Mouse (Mus musculus) CH12.LX (cell line): Measurements from ENCODE around the gene Mrtfb.

Source experiments
- CHD1 ChIP-seq: IDR thresholded peaks from 2 replicates; pipeline ENCODE4 v1.6.1; 2012; ENCODE audit warnings: low read depth, low read length, improper control_type of control experiment, inconsistent platforms
- MAX ChIP-seq: IDR thresholded peaks from 2 replicates; pipeline ENCODE4 v1.6.1; 2011; ENCODE audit warnings: low read length, improper control_type of control experiment
- POLR2A ChIP-seq: IDR thresholded peaks from 2 replicates; pipeline ENCODE4 v1.6.1; 2011; ENCODE audit warnings: low read depth, mild to moderate bottlenecking, improper control_type of control experiment, low read length
- USF1 ChIP-seq: IDR thresholded peaks from 2 replicates; pipeline ENCODE4 v1.6.1; 2014; ENCODE audit warnings: low read depth, mild to moderate bottlenecking, inconsistent platforms, low read length, improper control_type of control experiment

DNA sequence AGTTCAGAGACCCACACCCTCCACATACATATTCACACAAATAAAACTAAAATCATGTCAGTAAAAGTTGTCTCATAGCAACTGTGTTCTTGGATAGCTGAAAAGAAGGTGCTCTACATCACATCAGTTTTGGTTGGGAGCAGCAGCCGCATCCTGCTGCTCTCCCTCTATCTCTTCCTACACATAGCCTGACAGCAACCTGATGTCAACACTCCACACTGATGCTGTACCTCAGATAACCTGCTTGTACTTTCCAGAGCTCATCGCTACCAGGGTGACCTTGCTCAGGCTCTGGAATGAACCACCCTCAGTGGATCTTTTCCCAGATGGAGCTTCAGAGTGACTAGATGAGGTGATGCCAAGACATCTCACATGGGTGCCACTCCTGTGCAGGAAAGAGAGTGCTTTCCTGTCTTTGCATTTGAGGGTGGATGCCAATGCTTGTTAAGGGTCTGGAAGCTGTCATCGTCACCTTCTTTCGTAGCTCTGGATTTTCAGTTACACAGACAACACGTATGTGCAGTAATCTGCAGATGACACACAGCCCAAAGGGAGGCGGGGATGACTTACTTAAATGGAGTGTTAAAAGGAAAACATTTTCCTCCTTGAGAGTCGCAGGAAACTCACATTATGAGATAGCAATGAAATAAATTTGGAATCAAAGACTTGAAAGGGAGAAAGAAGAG, 173.8 kb downstream of the Mrtfb start:
- TF ChIP-seq POLR2A: no peak
- TF ChIP-seq USF1: no peak
- no peak for TF ChIP-seq MAX
- no peak for TF ChIP-seq CHD1
